In the genomic region with DNA sequence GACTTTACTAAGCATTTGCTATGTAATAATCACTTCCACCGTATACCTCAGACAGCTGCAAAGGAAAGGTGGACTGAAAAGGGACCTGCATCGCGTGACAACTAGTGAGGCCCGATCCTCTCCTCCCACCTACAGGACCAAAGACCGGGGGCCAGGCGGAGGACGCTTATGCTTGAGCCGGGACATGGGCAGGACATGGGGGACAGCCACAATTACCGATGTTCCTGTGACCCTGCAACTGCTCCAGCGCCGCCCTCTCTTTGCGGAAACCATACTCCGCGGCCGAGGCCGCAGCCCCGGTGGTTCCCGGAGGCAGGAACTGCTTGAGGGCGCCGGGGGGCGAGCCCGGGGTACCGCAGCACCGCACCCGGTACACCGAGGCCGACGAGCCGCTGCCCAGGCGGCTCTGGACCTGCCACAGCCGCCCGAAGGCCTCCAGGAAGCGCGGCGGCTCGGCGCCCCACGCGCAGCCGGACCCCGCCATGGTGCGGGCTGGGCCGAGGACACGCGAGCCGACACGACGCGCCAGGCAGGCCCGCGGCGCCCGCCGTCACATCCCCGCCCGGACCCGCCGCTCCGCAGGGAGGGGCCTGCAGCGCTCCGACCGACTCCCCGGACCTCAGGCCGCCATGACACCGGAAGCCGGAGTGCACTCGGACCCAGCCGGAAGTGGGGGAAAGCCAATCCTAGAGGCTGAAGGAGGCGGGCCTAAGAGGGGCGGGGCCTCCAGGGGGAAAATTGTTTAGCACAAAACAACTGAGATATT, we compare ENCODE assay signal across 7 mouse cellular contexts. TPM values are rescaled to one million over a fixed set of nuclear protein-coding genes. Genes with fewer than 3 reads are reported as not detected.
A peak's percentile ranks its signal among the peaks of the same experiment; 100 is the strongest.
DNase-seq lines count a peak whose midpoint lies in the region; ATAC-seq lines count a peak whose summit lies in the region.

Gene Uhmk1, minus strand, starts transcription at position 641 of the 766 bp plus-strand sequence.

- H3K27ac ChIP-seq in intestine, embryonic 15.5 days, result peak within 1 kb of the TSS; percentile 82
- H3K27ac ChIP-seq in midbrain, embryonic 10.5 days (replicated peaks), result peak within 1 kb of the TSS; percentile 93

- peak; percentile 93 to 97 for DNase-seq in adrenal gland, adult (ENCODE audit: inconsistent age in 2 of 2, low spot score in 1 of 2)
- peak; percentile 94 for DNase-seq in embryo, embryonic 10.5 days (ENCODE audit: low spot score)
- DNase-seq in gastrocnemius, postnatal 25 days, result peak; percentile 88
- DNase-seq in left cerebral cortex, postnatal 25 days (ENCODE audit: low spot score in 2 of 2), result peak; percentile 86 to 92
- DNase-seq in midbrain, embryonic 10.5 days (ENCODE audit: low spot score), result peak; percentile 93
- peak; percentile 85 for DNase-seq in right cerebral cortex, postnatal 4 days

- H3K4me1 ChIP-seq in intestine, embryonic 15.5 days (replicated peaks), result 0 out of 2 replicates have a peak, but pooled peaks cover 4% of the 10 kb centered on the region
- H3K4me1 ChIP-seq in midbrain, embryonic 10.5 days, result peaks cover 10% of the 10 kb centered on the region

- peak within 1 kb of the TSS; percentile 71 for H3K4me2 ChIP-seq in intestine, embryonic 15.5 days (replicated peaks)

- ATAC-seq in intestine, embryonic 15.5 days, result peak; percentile 99

- intact Hi-C loops in left cerebral cortex, postnatal 25 days (cut with DNase I), result loop anchor here (5.0 to 10.0 kb wide), 2 partner anchors 370 to 397 kb away; partner anchors contain the start of gene Nos1ap

- WGBS in intestine, embryonic 15.5 days, result under 1% methylated on average over 70 of the region's 70 CpGs
- WGBS in midbrain, embryonic 10.5 days, result under 1% methylated on average over 68 of the region's 70 CpGs

- peak within 1 kb of the TSS; percentile 87 for H3K9ac ChIP-seq in intestine, embryonic 15.5 days

- H3K36me3 ChIP-seq in intestine, embryonic 15.5 days, result peaks cover 8% of the 10 kb centered on the region; the same call in 1 of the 2 replicates
- peaks cover 25% of the 10 kb centered on the region for H3K36me3 ChIP-seq in midbrain, embryonic 10.5 days

- H3K4me3 ChIP-seq in intestine, embryonic 15.5 days (replicated peaks), result peak within 1 kb of the TSS; percentile 85
- H3K4me3 ChIP-seq in midbrain, embryonic 10.5 days, result peak within 1 kb of the TSS; percentile 95

- no peaks in the 10 kb centered on the region for H3K9me3 ChIP-seq in intestine, embryonic 15.5 days
- H3K9me3 ChIP-seq in midbrain, embryonic 10.5 days (replicated peaks), result no peaks in the 10 kb centered on the region

- no peaks in the 10 kb centered on the region for H3K27me3 ChIP-seq in intestine, embryonic 15.5 days (replicated peaks)
- no peaks in the 10 kb centered on the region for H3K27me3 ChIP-seq in midbrain, embryonic 10.5 days (ENCODE audit: low read depth, poor library complexity, severe bottlenecking)

RNA-seq across cellular contexts. Expression of gene Uhmk1, which starts in this region (rescaled TPM):
- 10 to 100 TPM; 11.1 to 12.3 TPM for total RNA-seq in gastrocnemius, postnatal 25 days (2021)
- polyA plus RNA-seq in intestine, embryonic 15.5 days (2015; fragmentation: Nextera tagmentation; extraction: Ambion mirVana), result 7.9 TPM in 2 replicates
- 100 to 1,000 TPM; 146 TPM for total RNA-seq in left cerebral cortex, postnatal 25 days (2021)
- polyA plus RNA-seq in midbrain, embryonic 10.5 days (2016; fragmentation: Nextera tagmentation; extraction: Ambion mirVana), result 9.2 and 10.7 TPM in 2 replicates

Comparison
In these comparisons a context has a peak if more than half of its experiments do, and no peak if none do; other contexts are left out.
1. Peak in every context shown above with its lines: DNase-seq, ATAC-seq, H3K4me3 ChIP-seq and H3K27ac ChIP-seq.
2. RNA of gene Uhmk1 (total RNA-seq): 146 TPM in left cerebral cortex, postnatal 25 days; 11.1 to 12.3 TPM in gastrocnemius, postnatal 25 days; every median in the first group is over 10 times any median in the second.